Mouse (Mus musculus) brain, embryonic 14.5 days (tissue): ENCODE data around the gene Tigd3. TPM values are rescaled to one million over a fixed set of nuclear protein-coding genes. Genes with fewer than 3 reads are reported as not detected.

Source experiments
- DNase-seq: peaks from one replicate; pipeline ENCODE4 v3.0.0-alpha.2; 2011; ENCODE audit warnings: low read depth
- CTCF ChIP-seq: fragments of 200-500 bp; IDR thresholded peaks from 2 replicates; pipeline ENCODE4 v1.5.1; 2012; ENCODE audit warnings: inconsistent platforms, mild to moderate bottlenecking, moderate library complexity, borderline replicate concordance; ENCODE audit not compliant: insufficient read depth, insufficient read length; ENCODE audit errors: extremely low read depth
- POLR2A ChIP-seq: fragments of 200-500 bp; IDR thresholded peaks from 2 replicates; pipeline ENCODE4 v1.6.1; 2012; ENCODE audit warnings: mild to moderate bottlenecking, inconsistent platforms, borderline replicate concordance; ENCODE audit not compliant: poor library complexity, insufficient read depth, insufficient read length, severe bottlenecking; ENCODE audit errors: extremely low read depth
- polyA plus RNA-seq: library from polyadenylated mRNA; depleted of rRNA; stranded (reverse); fragments of >200 nt; gene quantifications from 2 replicates; pipeline ENCODE4 v1.2.3, GENCODE M21; 2012

Tigd3 gene
- polyA plus RNA-seq, 1 experiment, result 15.2 TPM

GRCm38 (mm10) chr19:5848032-5848825 lies 45.7 kb downstream of the Tigd3 start:
- TF ChIP-seq CTCF, result no peak
- TF ChIP-seq POLR2A, result no peak
- peak; percentile 68 for DNase-seq

- TF ChIP-seq POLR2A, result no peak
- no peak for DNase-seq
These were observed 46.6 kb downstream of the Tigd3 start for GRCm38 (mm10) chr19:5847306-5847796.

GRCm38 (mm10) chr19:5846557-5847305 lies 47.2 kb downstream of the Tigd3 start:
- TF ChIP-seq POLR2A, result no peak
- no peak for TF ChIP-seq CTCF
- DNase-seq, result peak; percentile 98

- TF ChIP-seq CTCF, result no peak
- TF ChIP-seq POLR2A, result no peak
- no peak for DNase-seq
These were observed 47.8 kb downstream of the Tigd3 start for GRCm38 (mm10) chr19:5846154-5846553.

- peak; percentile 98 for DNase-seq
- 0 out of 2 replicates have a peak, but pooled peaks have one; percentile 3 for TF ChIP-seq POLR2A
- peak; percentile 31; the same call in 1 of the 2 replicates for TF ChIP-seq CTCF
These were observed 48.4 kb downstream of the Tigd3 start for GRCm38 (mm10) chr19:5845319-5846135.

GRCm38 (mm10) chr19:5844831-5845318 lies 49.1 kb downstream of the Tigd3 start:
- DNase-seq, result no peak

GRCm38 (mm10) chr19:5843781-5844691 lies 49.9 kb downstream of the Tigd3 start:
- DNase-seq, result no peak
- TF ChIP-seq POLR2A (no peak), CTCF (no peak)

More at GRCm38 (mm10) chr19:5844831-5845318, 49.1 kb downstream of the Tigd3 start:
- TF ChIP-seq CTCF, result no peak
- no peak for TF ChIP-seq POLR2A

GRCm38 (mm10) chr19:5842785-5843730 lies 50.9 kb downstream of the Tigd3 start:
- TF ChIP-seq POLR2A (no peak), CTCF (no peak)
- DNase-seq, result peak; percentile 75
